Mouse (Mus musculus) thymus, adult 2 months (tissue): ENCODE data around the gene Samd4b.

Experiments used
- CTCF ChIP-seq: fragments of 200-500 bp; IDR thresholded peaks from 2 replicates; pipeline ENCODE4 v1.5.1; 2012; ENCODE audit warnings: mild to moderate bottlenecking, control low read depth, low read length, moderate library complexity, borderline replicate concordance; ENCODE audit not compliant: control insufficient read depth, poor library complexity, insufficient read depth; ENCODE audit errors: extremely low read depth
- POLR2A ChIP-seq: fragments of 200-500 bp; IDR thresholded peaks from 2 replicates; pipeline ENCODE4 v1.6.1; 2012; ENCODE audit warnings: mild to moderate bottlenecking, low read length, control low read depth, moderate library complexity; ENCODE audit not compliant: control insufficient read depth, poor library complexity, insufficient read depth; ENCODE audit errors: extremely low read depth

GRCm38 (mm10) chr7:28384162-28384561 is 213.8 kb downstream of the Samd4b start:
- TF ChIP-seq CTCF (no peak), POLR2A (no peak)
